Comparison of ENCODE assay signal across 19 mouse cellular contexts in genomic region chr11:77096991-77097390, GRCm38 (mm10).
"Had no signal": no experiment of that assay in that cellular context is flagged by ENCODE, and none has a peak within 500 bp of the region (broad histone marks: within the 10 kb centered on the region; RNA-seq: fewer than 3 reads in every experiment).

No protein-coding gene starts in this region.

- DNase-seq: kidney, adult 9 months; layer of hippocampus, adult 9-11 months; liver; lung, adult 18-20 months; lung, postnatal 4 days; retina, postnatal 1 day; right cerebral cortex, postnatal 25 days; spleen, adult 18-20 months; thymus, postnatal 25 days had no signal

- H3K9me3 ChIP-seq: limb, embryonic 10.5 days; limb, embryonic 13.5 days; liver, embryonic 12.5 days; liver, embryonic 15.5 days; neural tube, embryonic 13.5 days; stomach, embryonic 15.5 days had no signal

- H3K27me3 ChIP-seq: liver, embryonic 12.5 days; liver, embryonic 15.5 days; neural tube, embryonic 13.5 days had no signal

- H3K27ac ChIP-seq: layer of hippocampus, adult 2 months; limb, embryonic 10.5 days; limb, embryonic 13.5 days; liver, embryonic 12.5 days; liver, embryonic 15.5 days; neural tube, embryonic 13.5 days; stomach, embryonic 15.5 days had no signal

- H3K4me1 ChIP-seq: stomach, embryonic 15.5 days had no signal

- H3K9ac ChIP-seq: limb, embryonic 13.5 days; liver, embryonic 12.5 days; liver, embryonic 15.5 days; neural tube, embryonic 13.5 days; stomach, embryonic 15.5 days had no signal

- H3K4me3 ChIP-seq: layer of hippocampus, adult 2 months; limb, embryonic 10.5 days; limb, embryonic 13.5 days; liver, embryonic 12.5 days; liver, embryonic 15.5 days; myocyte; neural tube, embryonic 13.5 days; stomach, embryonic 15.5 days had no signal

- ATAC-seq: liver, embryonic 12.5 days; midbrain, embryonic 16.5 days had no signal

- H3K4me2 ChIP-seq: limb, embryonic 13.5 days; liver, embryonic 12.5 days; liver, embryonic 15.5 days; midbrain, embryonic 11.5 days; neural tube, embryonic 13.5 days; stomach, embryonic 15.5 days had no signal

- H3K36me3 ChIP-seq: limb, embryonic 10.5 days; limb, embryonic 13.5 days; liver, embryonic 12.5 days; liver, embryonic 15.5 days; neural tube, embryonic 13.5 days; stomach, embryonic 15.5 days had no signal
